Mouse (Mus musculus): ENCODE data around the gene Fuom. TPM values are rescaled to one million over a fixed set of nuclear protein-coding genes. Genes with fewer than 3 reads are reported as not detected.

The Fuom gene
- total RNA-seq, 2 experiments from 2014 or later: 7.9 to 11.5 TPM

GRCm38 (mm10) chr7:140104009-140104408, 1.8 kb upstream of the Fuom start:
- no peak for ATAC-seq (replicated peaks; ENCODE audit: poor library complexity)

- no peak for ATAC-seq (replicated peaks; ENCODE audit: poor library complexity)
Measured at GRCm38 (mm10) chr7:140101498-140101897, 743 bp downstream of the Fuom start.

- no peak for ATAC-seq (replicated peaks; ENCODE audit: poor library complexity)
Measured at GRCm38 (mm10) chr7:140098466-140098865, 3.8 kb downstream of the Fuom start.

- peak; percentile 40 for ATAC-seq (replicated peaks; ENCODE audit: poor library complexity)
Measured at GRCm38 (mm10) chr7:140096055-140096454, 6.2 kb downstream of the Fuom start.

- ATAC-seq (replicated peaks; ENCODE audit: poor library complexity): no peak
Measured at GRCm38 (mm10) chr7:140095556-140095955, 6.7 kb downstream of the Fuom start.

- no peak for ATAC-seq (replicated peaks; ENCODE audit: poor library complexity)
Measured at GRCm38 (mm10) chr7:140094954-140095353, 7.3 kb downstream of the Fuom start.

GRCm38 (mm10) chr7:140092924-140093528, 9.2 kb downstream of the Fuom start, which contains the start of gene Prap1:
TSS of gene Prap1 (plus strand) at chr7:140093395.
- ATAC-seq (replicated peaks; ENCODE audit: poor library complexity): no peak

- no peak for ATAC-seq (replicated peaks; ENCODE audit: poor library complexity)
Measured at GRCm38 (mm10) chr7:140090601-140091000, 11.6 kb downstream of the Fuom start.

- ATAC-seq (replicated peaks; ENCODE audit: poor library complexity): peak; percentile 70
Measured at GRCm38 (mm10) chr7:140082242-140082678, 20.0 kb downstream of the Fuom start, which contains the start of gene Caly. TSS of gene Caly (minus strand) at chr7:140082548.

- no peak for ATAC-seq (replicated peaks; ENCODE audit: poor library complexity)
Measured at GRCm38 (mm10) chr7:140081408-140082241, 20.6 kb downstream of the Fuom start.

GRCm38 (mm10) chr7:140080503-140081156, 21.6 kb downstream of the Fuom start:
- peak; percentile 48 for ATAC-seq (replicated peaks; ENCODE audit: poor library complexity)

- ATAC-seq (replicated peaks; ENCODE audit: poor library complexity): peak; percentile 67
Measured at GRCm38 (mm10) chr7:140078711-140079110, 23.5 kb downstream of the Fuom start.

- ATAC-seq (replicated peaks; ENCODE audit: poor library complexity): peak; percentile 21; the same call in 1 of the 2 replicates
Measured at GRCm38 (mm10) chr7:140077698-140078097, 24.5 kb downstream of the Fuom start.

- ATAC-seq (replicated peaks; ENCODE audit: poor library complexity): peak; percentile 14; the same call in 1 of the 2 replicates
Measured at GRCm38 (mm10) chr7:140070042-140070711, 32.1 kb downstream of the Fuom start.

- no peak for ATAC-seq (replicated peaks; ENCODE audit: poor library complexity)
Measured at GRCm38 (mm10) chr7:140067397-140067796, 34.8 kb downstream of the Fuom start.

- ATAC-seq (replicated peaks; ENCODE audit: poor library complexity): peak; percentile 82
Measured at GRCm38 (mm10) chr7:140063092-140063491, 39.1 kb downstream of the Fuom start.

- ATAC-seq (replicated peaks; ENCODE audit: poor library complexity): peak; percentile 53
Measured at GRCm38 (mm10) chr7:140062307-140062706, 39.9 kb downstream of the Fuom start.

GRCm38 (mm10) chr7:140061832-140062130, 40.5 kb downstream of the Fuom start:
- ATAC-seq (replicated peaks; ENCODE audit: poor library complexity): no peak

GRCm38 (mm10) chr7:140060936-140061831, 41.1 kb downstream of the Fuom start:
- peak; percentile 29; the same call in 1 of the 2 replicates for ATAC-seq (replicated peaks; ENCODE audit: poor library complexity)

GRCm38 (mm10) chr7:140059601-140060000, 42.6 kb downstream of the Fuom start:
- no peak for ATAC-seq (replicated peaks; ENCODE audit: poor library complexity)

Measured in megakaryocyte progenitor cell, adult 5-6 weeks (primary cell).